Mouse (Mus musculus) cerebellum, adult 11-12 months (tissue): ENCODE results near the gene Wfdc17.

ENCODE experiments used
- DNase-seq: peaks from one replicate; pipeline ENCODE4 v3.0.0; 2022

Gene Wfdc17

DNA sequence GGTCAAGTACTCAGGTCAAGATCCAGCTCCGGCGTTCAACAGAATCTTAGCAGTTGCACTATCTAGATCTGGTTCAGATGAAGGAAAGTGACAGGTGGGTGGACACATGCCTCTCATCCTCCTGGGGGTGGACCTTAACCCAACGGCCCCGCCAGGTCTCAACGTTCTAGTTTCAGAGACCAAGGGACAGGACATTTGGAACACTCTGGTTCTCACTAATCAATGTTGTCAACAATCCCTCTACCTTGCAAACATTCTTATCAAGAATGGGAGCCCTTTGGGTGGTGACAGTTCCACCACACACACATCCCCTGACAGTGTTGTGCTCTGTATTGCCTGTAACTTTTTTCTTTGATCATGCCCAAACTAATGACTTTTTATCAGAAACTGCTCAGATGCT, 38.0 kb downstream of the Wfdc17 start:
- DNase-seq: no peak

DNA sequence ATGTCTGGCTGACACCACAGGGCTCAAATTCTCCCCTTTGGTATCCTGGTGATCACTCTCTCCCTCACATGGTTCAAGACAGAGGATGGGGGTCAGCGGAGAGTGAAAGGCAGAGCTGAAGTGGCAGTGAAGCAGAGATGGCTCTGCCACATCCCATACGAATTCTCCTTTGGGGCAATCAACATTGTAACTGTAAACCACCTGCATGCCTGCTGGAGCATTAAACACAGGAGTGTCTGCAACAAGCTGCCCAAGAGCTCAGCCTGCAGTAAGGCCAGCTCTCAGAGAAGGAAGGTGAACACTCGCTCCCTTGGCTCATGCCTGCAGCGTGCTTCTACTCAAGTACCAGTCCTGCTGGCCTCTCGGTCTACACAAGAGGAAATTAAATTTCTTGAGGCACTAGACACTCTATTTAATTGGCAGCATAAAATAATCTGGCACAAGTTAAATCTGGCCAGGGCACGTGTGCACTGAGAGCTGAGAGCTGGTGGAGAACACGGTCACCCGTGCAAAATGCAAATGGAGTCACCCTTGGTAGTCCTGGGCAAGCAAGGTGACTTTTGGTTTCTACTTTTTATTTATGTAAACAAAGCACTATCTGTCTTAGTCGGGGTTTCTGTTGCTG, 39.1 kb downstream of the Wfdc17 start:
- no peak for DNase-seq

DNA sequence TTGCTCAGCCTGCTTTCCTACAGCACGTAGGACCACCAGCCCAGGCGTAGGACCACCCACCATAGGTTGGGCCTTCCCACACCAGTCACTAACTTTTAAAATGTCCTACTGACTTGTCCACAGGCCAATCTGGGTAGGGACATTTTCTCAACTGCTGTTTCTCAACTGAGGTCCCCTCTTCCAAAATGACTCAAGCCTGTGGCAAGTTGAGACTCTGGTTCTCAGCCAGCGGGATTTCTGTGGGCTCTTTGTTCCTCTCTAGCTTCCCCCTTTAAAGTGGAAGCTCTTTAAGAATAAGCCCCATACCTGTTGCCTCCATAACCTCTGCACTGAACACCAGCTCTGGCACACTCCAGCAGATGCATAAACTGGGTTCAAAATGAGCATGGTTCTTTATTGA, 39.7 kb downstream of the Wfdc17 start:
- DNase-seq: no peak

DNA sequence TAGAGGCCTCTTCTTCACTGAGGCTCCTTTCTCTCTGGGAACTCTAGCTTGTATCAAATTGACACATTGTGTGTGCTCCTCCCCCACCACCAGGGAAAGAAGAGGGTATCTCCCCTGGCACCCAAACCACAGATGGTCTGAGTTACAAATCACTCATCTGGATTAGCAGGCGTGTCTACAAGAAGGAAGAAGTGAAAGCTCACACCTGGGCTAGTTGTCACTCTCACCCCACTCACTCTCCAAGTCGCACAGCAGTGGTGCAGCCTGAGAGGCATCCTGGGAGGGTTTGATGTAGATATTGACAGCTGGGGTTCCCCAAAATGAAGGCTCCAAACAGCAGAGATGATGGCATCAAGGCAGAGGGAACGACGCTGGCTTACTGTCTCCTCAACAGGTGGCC, 42.4 kb downstream of the Wfdc17 start:
- DNase-seq: no peak

DNA sequence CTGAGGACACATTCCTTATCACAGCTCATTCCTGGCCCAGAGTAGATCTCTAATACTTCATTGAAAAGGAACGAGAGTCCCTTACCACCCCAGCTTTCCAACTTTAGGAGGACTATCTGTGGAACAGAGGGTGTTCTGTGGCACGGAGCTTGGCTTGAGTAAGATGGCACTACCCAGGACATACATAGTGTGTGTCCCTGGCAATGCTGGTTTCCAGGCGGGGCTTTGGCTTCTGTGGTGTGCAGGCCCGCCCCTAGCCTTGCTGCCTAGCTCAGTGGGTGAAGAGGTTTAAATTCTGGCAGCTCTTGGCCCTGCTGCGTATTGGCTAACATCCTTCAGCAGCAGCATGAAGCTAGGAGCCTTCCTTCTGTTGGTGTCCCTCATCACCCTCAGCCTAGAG, 42.9 kb downstream of the Wfdc17 start, which contains the start of gene Wfdc21:
TSS of gene Wfdc21 (plus strand) at position 260 of the 400 bp plus-strand sequence.
- DNase-seq: no peak

DNA sequence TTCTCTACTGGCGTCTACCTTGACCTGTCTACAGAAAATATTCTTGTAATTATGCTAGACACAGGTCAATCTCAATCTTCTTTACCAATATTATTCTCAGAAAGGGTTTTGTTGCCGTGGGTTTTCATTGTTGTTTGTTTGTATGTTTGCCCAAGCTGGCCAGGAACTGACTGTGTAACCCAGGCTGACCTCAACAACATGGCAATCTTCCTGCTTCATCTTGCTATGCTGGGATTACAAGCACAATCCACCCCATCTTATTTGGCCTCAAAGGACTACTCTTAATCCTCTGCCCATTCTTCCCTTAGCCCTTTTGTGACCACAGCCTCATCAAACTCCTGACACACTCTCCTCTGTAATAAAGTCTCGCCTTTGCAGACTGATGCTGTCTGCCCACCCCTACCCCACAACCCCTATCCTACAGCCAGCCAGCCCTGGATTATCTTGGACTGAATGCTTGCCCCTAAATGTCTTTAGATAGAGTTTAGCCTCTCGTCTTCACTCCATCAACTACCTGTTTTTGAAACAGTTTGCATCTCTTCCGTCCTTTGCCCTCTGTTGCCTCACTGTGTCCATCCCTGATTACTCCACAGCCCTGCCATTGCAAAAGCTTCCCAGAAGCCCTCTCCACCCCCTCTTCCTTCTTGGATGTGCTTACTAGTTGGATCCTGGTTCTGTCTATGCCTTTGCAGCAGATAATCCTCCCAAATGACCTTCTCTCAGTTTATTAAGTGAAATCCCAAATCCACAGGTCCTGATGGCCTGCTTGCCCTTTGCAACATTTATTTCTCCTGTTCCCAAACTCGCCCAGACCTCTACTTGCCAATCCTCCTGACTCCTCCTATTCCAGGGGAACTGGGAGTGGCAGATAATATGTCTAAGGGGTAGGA, 43.8 kb downstream of the Wfdc17 start:
- DNase-seq: no peak

DNA sequence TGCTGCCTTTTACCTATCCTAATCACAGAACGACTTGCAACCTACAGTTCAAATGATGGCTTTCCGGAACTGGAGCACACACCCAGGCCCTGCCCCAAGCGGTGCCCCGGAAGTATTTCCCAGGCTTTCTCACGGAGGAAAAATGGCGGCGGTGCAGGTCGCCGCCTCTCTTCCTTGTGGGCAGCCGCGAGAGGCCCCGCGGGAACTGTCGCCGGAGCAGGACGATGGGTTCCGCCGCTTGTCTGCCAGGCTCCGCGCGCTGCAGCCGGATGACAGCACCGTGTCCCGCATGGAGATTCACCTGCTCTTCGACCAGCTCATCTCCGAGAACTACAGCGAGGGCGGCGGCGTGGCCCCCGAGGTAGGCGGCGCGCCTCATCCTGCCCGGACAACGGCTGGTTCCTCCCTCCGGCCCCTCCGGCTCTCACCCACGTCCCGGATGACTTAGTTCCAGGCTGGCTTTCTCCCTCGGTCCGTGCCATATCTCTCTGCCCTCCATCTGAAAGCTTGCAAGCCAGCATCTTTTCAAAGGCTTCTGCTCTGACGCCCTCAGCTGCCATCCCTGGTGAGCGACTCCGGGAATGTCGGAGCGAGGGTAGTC, 49.9 kb downstream of the Wfdc17 start, which contains the start of gene Heatr6:
TSS of gene Heatr6 (plus strand) at position 116 of the 601 bp plus-strand sequence.
- peak; percentile 90 for DNase-seq

DNA sequence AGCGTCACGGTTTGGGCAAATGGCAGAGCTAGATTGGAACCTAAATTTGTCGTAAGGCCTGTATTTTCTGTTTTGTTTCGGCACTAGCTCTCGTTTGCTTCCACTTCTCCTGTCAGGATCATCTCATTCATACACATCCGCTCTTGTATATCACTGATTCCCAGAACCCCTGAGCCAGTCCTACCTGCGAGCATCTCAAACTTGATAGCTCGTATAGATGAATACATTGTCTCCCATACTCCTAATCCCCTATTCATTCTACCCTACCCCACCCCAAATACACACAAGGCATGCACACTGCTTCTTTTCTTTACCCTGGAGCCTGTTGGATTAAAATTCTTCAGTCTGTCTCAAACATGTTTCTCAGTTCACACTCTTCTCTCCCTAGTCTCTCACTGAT, 50.4 kb downstream of the Wfdc17 start:
- DNase-seq: no peak
